ENCODE assay signal across 19 mouse cellular contexts in genomic region chr5:129974354-129974753, GRCm38 (mm10). TPM values are rescaled to one million over a fixed set of nuclear protein-coding genes. Genes with fewer than 3 reads are reported as not detected.
DNase-seq lines count a peak whose midpoint lies in the region; ATAC-seq and TF ChIP-seq lines count a peak whose summit lies in the region.
"Had no signal": no experiment of that assay in that cellular context is flagged by ENCODE, and none has a peak within 500 bp of the region (broad histone marks: within the 10 kb centered on the region; RNA-seq: fewer than 3 reads in every experiment).

No protein-coding gene starts in this region.

- no peaks in the 10 kb centered on the region for H3K27me3 ChIP-seq in heart, embryonic 12.5 days (replicated peaks)
- H3K27me3 ChIP-seq in liver, embryonic 14.5 days (ENCODE audit: control insufficient read depth, insufficient read depth, low read length), result no peaks in the 10 kb centered on the region
- H3K27me3 ChIP-seq in small intestine, adult 2 months (ENCODE audit: control insufficient read depth, insufficient read depth, low read length), result no peaks in the 10 kb centered on the region
- H3K27me3 ChIP-seq: forebrain, embryonic 13.5 days; hindbrain, embryonic 15.5 days; midbrain, embryonic 12.5 days had no signal

- no peak for TF ChIP-seq CTCF in liver, embryonic 14.5 days (IDR thresholded peaks at IDR 0.05; ENCODE audit: low read depth)
- no peak for TF ChIP-seq CTCF in small intestine, adult 2 months (IDR thresholded peaks at IDR 0.05; ENCODE audit: extremely low read depth, insufficient read length, insufficient replicate concordance, low read depth, low read length)

- H3K9me3 ChIP-seq in heart, embryonic 12.5 days (replicated peaks), result no peaks in the 10 kb centered on the region
- H3K9me3 ChIP-seq in liver, embryonic 14.5 days (ENCODE audit: control insufficient read depth, low read length), result no peaks in the 10 kb centered on the region
- H3K9me3 ChIP-seq: forebrain, embryonic 13.5 days; hindbrain, embryonic 15.5 days; midbrain, embryonic 12.5 days had no signal

- no peak overlapping the region for H3K9ac ChIP-seq in heart, embryonic 12.5 days
- peak overlapping the region; percentile 19 for H3K9ac ChIP-seq in liver, embryonic 14.5 days (replicated peaks)
- H3K9ac ChIP-seq: forebrain, embryonic 13.5 days; hindbrain, embryonic 15.5 days; midbrain, embryonic 12.5 days had no signal

- no peak overlapping the region for H3K4me2 ChIP-seq in heart, embryonic 12.5 days
- peak overlapping the region; percentile 50 for H3K4me2 ChIP-seq in liver, embryonic 14.5 days (ENCODE audit: low read depth)
- H3K4me2 ChIP-seq: forebrain, embryonic 13.5 days; hindbrain, embryonic 15.5 days; midbrain, embryonic 12.5 days had no signal

- peaks cover 5% of the 10 kb centered on the region; the same call in 1 of the 2 replicates for H3K4me1 ChIP-seq in heart, embryonic 12.5 days (replicated peaks)
- H3K4me1 ChIP-seq in liver, embryonic 14.5 days (replicated peaks; ENCODE audit: control insufficient read depth in 2 of 2, insufficient read depth in 2 of 2, low read length in 1 of 2), result peaks cover 52 to 57% of the 10 kb centered on the region in 2 experiments
- peaks cover 5% of the 10 kb centered on the region; the same call in 1 of the 2 replicates for H3K4me1 ChIP-seq in small intestine, adult 2 months (ENCODE audit: control insufficient read depth, insufficient read depth, insufficient read length, low read length)
- H3K4me1 ChIP-seq: forebrain, embryonic 13.5 days; hindbrain, embryonic 15.5 days; midbrain, embryonic 12.5 days had no signal

- no peak overlapping the region for H3K27ac ChIP-seq in heart, embryonic 12.5 days (ENCODE audit: poor library complexity, severe bottlenecking)
- peak overlapping the region; percentile 90 for H3K27ac ChIP-seq in liver, embryonic 14.5 days
- peak overlapping the region; percentile 58; the same call in 1 of the 2 replicates for H3K27ac ChIP-seq in small intestine, adult 2 months (ENCODE audit: insufficient read depth, low read depth, low read length)
- H3K27ac ChIP-seq: forebrain, embryonic 13.5 days; hindbrain, embryonic 15.5 days; left cerebral cortex, adult 2 months; midbrain, embryonic 12.5 days had no signal

- 85% methylated on average over 4 of the region's 4 CpGs for WGBS in heart, embryonic 12.5 days
- 35% methylated on average over 4 of the region's 4 CpGs for WGBS in liver, embryonic 14.5 days (ENCODE audit: insufficient replicate concordance)
- WGBS in small intestine, adult 2 months, result 87% methylated on average over 4 of the region's 4 CpGs

- no peak for TF ChIP-seq EP300 in liver, embryonic 14.5 days (IDR thresholded peaks at IDR 0.05; ENCODE audit: low read depth)

- H3K36me3 ChIP-seq in heart, embryonic 12.5 days, result peaks cover 7% of the 10 kb centered on the region; the same call in 1 of the 2 replicates
- peaks cover 13% of the 10 kb centered on the region for H3K36me3 ChIP-seq in liver, embryonic 14.5 days (replicated peaks; ENCODE audit: control insufficient read depth, insufficient read depth, low read depth)
- peaks cover 5% of the 10 kb centered on the region for H3K36me3 ChIP-seq in small intestine, adult 2 months (ENCODE audit: control insufficient read depth, insufficient read depth, low read length)

- ATAC-seq in heart, embryonic 12.5 days (ENCODE audit: insufficient number of reproducible peaks, low FRiP score), result no peak
- 0 out of 2 replicates have a peak, but pooled peaks have one; percentile 15 for ATAC-seq in common myeloid progenitor, adult 5-6 weeks (replicated peaks; ENCODE audit: low read depth, poor library complexity, severe bottlenecking)
- peak; percentile 24; the same call in 1 of the 2 replicates for ATAC-seq in liver, embryonic 14.5 days (ENCODE audit: insufficient read depth)
- ATAC-seq: forebrain, embryonic 13.5 days; lung, postnatal 0 days had no signal

- TF ChIP-seq POLR2A in small intestine, adult 2 months (IDR thresholded peaks at IDR 0.05; ENCODE audit: low read depth, low read length), result no peak

- peak; percentile 63 for DNase-seq in heart, adult 11 months
- DNase-seq in liver, embryonic 14.5 days (ENCODE audit: low read depth in 3 of 3, low spot score in 3 of 3), result no peak
- no peak for DNase-seq in urinary bladder, postnatal 36 days (ENCODE audit: low spot score in 2 of 2)
- no peak for DNase-seq in layer of hippocampus, adult 9-10 months (ENCODE audit: low spot score)
- no peak for DNase-seq in urinary bladder, postnatal 25 days (ENCODE audit: low spot score)
- DNase-seq: adrenal gland, postnatal 36 days; cerebellum, adult 11 months; cerebellum, adult 9-11 months; heart, postnatal 4 days; kidney, postnatal 36 days; thymus, postnatal 25 days had no signal

- no peak overlapping the region for H3K4me3 ChIP-seq in heart, embryonic 12.5 days
- no peak overlapping the region for H3K4me3 ChIP-seq in liver, embryonic 14.5 days (ENCODE audit: insufficient read depth in 1 of 2, low read depth in 2 of 2, low read length in 2 of 2)
- H3K4me3 ChIP-seq in small intestine, adult 2 months (ENCODE audit: low read depth, low read length), result no peak overlapping the region
- H3K4me3 ChIP-seq: forebrain, embryonic 13.5 days; hindbrain, embryonic 15.5 days; left cerebral cortex, adult 2 months; midbrain, embryonic 12.5 days had no signal

RNA-seq across cellular contexts. Expression of gene Gusb, which starts 28.5 kb away (rescaled TPM):
- polyA plus RNA-seq in heart, embryonic 12.5 days (2016; fragmentation: Nextera tagmentation; extraction: Ambion mirVana), result 46.8 and 48.1 TPM in 2 replicates
- 50.5 and 61.8 TPM in 2 replicates for total RNA-seq in common myeloid progenitor, adult 5-6 weeks (2017)
- polyA plus RNA-seq in liver, embryonic 14.5 days (2012; rRNA removed), result 15.5 and 18.7 TPM in 2 replicates
- 37.7 and 37.9 TPM in 2 replicates for polyA plus RNA-seq in liver, embryonic 14.5 days (2014; fragmentation: Nextera tagmentation; extraction: Ambion mirVana)
- polyA plus RNA-seq in small intestine, adult 2 months (2012; rRNA removed), result 11.9 and 13.9 TPM in 2 replicates

RNA-seq across cellular contexts. Expression of gene Vkorc1l1, which starts 32.6 kb away (rescaled TPM):
- 23.2 and 24.2 TPM in 2 replicates for polyA plus RNA-seq in heart, embryonic 12.5 days (2016; fragmentation: Nextera tagmentation; extraction: Ambion mirVana)
- 39.8 and 42.5 TPM in 2 replicates for total RNA-seq in common myeloid progenitor, adult 5-6 weeks (2017)
- 16.5 and 16.6 TPM in 2 replicates for polyA plus RNA-seq in liver, embryonic 14.5 days (2012; rRNA removed)
- polyA plus RNA-seq in liver, embryonic 14.5 days (2014; fragmentation: Nextera tagmentation; extraction: Ambion mirVana), result 16.2 and 17.5 TPM in 2 replicates
- 8.8 and 11.4 TPM in 2 replicates for polyA plus RNA-seq in small intestine, adult 2 months (2012; rRNA removed)

RNA-seq across cellular contexts. Expression of gene Asl, which starts 54.7 kb away (rescaled TPM):
- polyA plus RNA-seq in heart, embryonic 12.5 days (2016; fragmentation: Nextera tagmentation; extraction: Ambion mirVana), result 15.7 and 19.1 TPM in 2 replicates
- total RNA-seq in common myeloid progenitor, adult 5-6 weeks (2017), result 16.8 and 25.2 TPM in 2 replicates
- 26.1 and 30.4 TPM in 2 replicates for polyA plus RNA-seq in liver, embryonic 14.5 days (2012; rRNA removed)
- polyA plus RNA-seq in liver, embryonic 14.5 days (2014; fragmentation: Nextera tagmentation; extraction: Ambion mirVana), result 39.8 and 47.3 TPM in 2 replicates
- polyA plus RNA-seq in small intestine, adult 2 months (2012; rRNA removed), result 35.9 and 54.6 TPM in 2 replicates

RNA-seq across cellular contexts. Expression of gene Crcp, which starts 54.7 kb away (rescaled TPM):
- polyA plus RNA-seq in heart, embryonic 12.5 days (2016; fragmentation: Nextera tagmentation; extraction: Ambion mirVana), result 21.2 and 22.5 TPM in 2 replicates
- total RNA-seq in common myeloid progenitor, adult 5-6 weeks (2017), result 40.0 and 42.2 TPM in 2 replicates
- 8.6 and 15.8 TPM in 2 replicates for polyA plus RNA-seq in liver, embryonic 14.5 days (2012; rRNA removed)
- polyA plus RNA-seq in liver, embryonic 14.5 days (2014; fragmentation: Nextera tagmentation; extraction: Ambion mirVana), result 14.7 and 16.1 TPM in 2 replicates
- 6.6 and 9.7 TPM in 2 replicates for polyA plus RNA-seq in small intestine, adult 2 months (2012; rRNA removed)
